Mouse (Mus musculus) gastrocnemius, postnatal 14 days (tissue): Measurements from ENCODE around the gene 2900026A02Rik. TPM values are rescaled to one million over a fixed set of nuclear protein-coding genes. Genes with fewer than 3 reads are reported as not detected.
A peak's percentile ranks its signal among the peaks of the same experiment; 100 is the strongest.

Source experiments
- DNase-seq: peaks from one replicate; pipeline ENCODE4 v3.0.0; 2021; ENCODE audit warnings: mixed read lengths
- intact Hi-C: fragments of 180-260 bp; cut with DNase I; formaldehyde crosslinking; loops from one replicate; pipeline ENCODE4 v1.15.1; 2025; ENCODE audit warnings: low total_unique reads
- total RNA-seq, 2 experiments: library from RNA; stranded (reverse); gene quantifications; 2 replicates each; pipeline ENCODE4 v1.2.3; 2021

The 2900026A02Rik gene
- total RNA-seq, 2 experiments from 2014 or later = 29.2 to 35.1 TPM

- no peak for DNase-seq
- intact Hi-C loops = no loop called here
Observed at GRCm38 (mm10) chr5:113181441-113181840, 39.6 kb downstream of the 2900026A02Rik start.

GRCm38 (mm10) chr5:113180755-113181154 is 40.3 kb downstream of the 2900026A02Rik start:
- intact Hi-C loops = no loop called here
- no peak for DNase-seq

GRCm38 (mm10) chr5:113179843-113180682 is 41.0 kb downstream of the 2900026A02Rik start:
- DNase-seq = peak; percentile 90
- intact Hi-C loops = loop anchor here (2.0 kb wide), 1 partner anchor 45 kb away; no protein-coding TSS in a partner anchor

- DNase-seq = no peak
- intact Hi-C loops = loop anchor here (2.0 kb wide), 1 partner anchor 45 kb away; no protein-coding TSS in a partner anchor
Observed at GRCm38 (mm10) chr5:113179451-113179842, 41.6 kb downstream of the 2900026A02Rik start.

GRCm38 (mm10) chr5:113175976-113176375 is 45.1 kb downstream of the 2900026A02Rik start:
- no peak for DNase-seq
- intact Hi-C loops = no loop called here

- intact Hi-C loops = no loop called here
- no peak for DNase-seq
Observed at GRCm38 (mm10) chr5:113174916-113175692, 45.9 kb downstream of the 2900026A02Rik start.

GRCm38 (mm10) chr5:113173318-113173717 is 47.7 kb downstream of the 2900026A02Rik start:
- intact Hi-C loops = no loop called here
- DNase-seq = peak; percentile 71

GRCm38 (mm10) chr5:113171968-113172578 is 49.0 kb downstream of the 2900026A02Rik start:
- DNase-seq = no peak
- intact Hi-C loops = no loop called here

GRCm38 (mm10) chr5:113170064-113170754 is 50.8 kb downstream of the 2900026A02Rik start:
- no peak for DNase-seq
- intact Hi-C loops = no loop called here

GRCm38 (mm10) chr5:113167733-113168132 is 53.3 kb downstream of the 2900026A02Rik start:
- no peak for DNase-seq
- intact Hi-C loops = no loop called here

- DNase-seq = no peak
- intact Hi-C loops = no loop called here
Observed at GRCm38 (mm10) chr5:113165481-113165880, 55.6 kb downstream of the 2900026A02Rik start.

- intact Hi-C loops = no loop called here
- DNase-seq = peak; percentile 88
Observed at GRCm38 (mm10) chr5:113164873-113165441, 56.1 kb downstream of the 2900026A02Rik start.

- DNase-seq = no peak
- intact Hi-C loops = no loop called here
Observed at GRCm38 (mm10) chr5:113164448-113164847, 56.6 kb downstream of the 2900026A02Rik start.

GRCm38 (mm10) chr5:113163116-113163515 is 57.9 kb downstream of the 2900026A02Rik start:
- intact Hi-C loops = no loop called here
- no peak for DNase-seq

GRCm38 (mm10) chr5:113162699-113163098 is 58.3 kb downstream of the 2900026A02Rik start:
- no peak for DNase-seq
- intact Hi-C loops = no loop called here

- no peak for DNase-seq
- intact Hi-C loops = no loop called here
Observed at GRCm38 (mm10) chr5:113161576-113161975, 59.5 kb downstream of the 2900026A02Rik start.

GRCm38 (mm10) chr5:113160320-113160719 is 60.7 kb downstream of the 2900026A02Rik start:
- DNase-seq = no peak
- intact Hi-C loops = no loop called here

GRCm38 (mm10) chr5:113158759-113159355 is 62.2 kb downstream of the 2900026A02Rik start:
- no peak for DNase-seq
- intact Hi-C loops = loop anchor here (5.0 kb wide), 1 partner anchor 62 kb away; no protein-coding TSS in a partner anchor

- intact Hi-C loops = loop anchor here (5.0 kb wide), 1 partner anchor 60 kb away; no protein-coding TSS in a partner anchor
- DNase-seq = no peak
Observed at GRCm38 (mm10) chr5:113157588-113157987, 63.4 kb downstream of the 2900026A02Rik start.
